Comparison of ENCODE assay signal across 21 mouse cellular contexts in the genomic region with DNA sequence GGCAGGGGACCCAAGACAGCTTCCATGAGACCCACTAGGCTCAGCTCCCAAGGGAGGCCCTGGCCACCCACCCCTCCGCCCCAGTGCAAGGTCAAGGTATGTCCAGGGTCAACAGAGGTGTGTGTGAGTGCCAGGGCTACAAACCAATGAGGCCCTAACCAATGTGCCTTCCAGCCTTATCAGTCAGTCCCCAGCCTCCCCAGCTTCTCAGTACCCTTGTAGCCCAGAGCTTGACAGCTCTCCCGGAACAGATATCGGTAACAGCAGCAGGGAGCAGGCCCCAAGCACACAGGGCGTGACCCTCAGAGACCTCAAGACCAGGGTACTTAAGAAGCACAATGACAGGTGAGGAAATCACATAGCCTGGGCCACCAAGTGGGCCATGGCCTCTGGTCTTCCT. TPM values are rescaled to one million over a fixed set of nuclear protein-coding genes. Genes with fewer than 3 reads are reported as not detected.
DNase-seq lines count a peak whose midpoint lies in the region; ATAC-seq and TF ChIP-seq lines count a peak whose summit lies in the region.
"Had no signal": no experiment of that assay in that cellular context is flagged by ENCODE, and none has a peak within 500 bp of the region (broad histone marks: within the 10 kb centered on the region; RNA-seq: fewer than 3 reads in every experiment).

No protein-coding gene starts in this region.

- H3K4me1 ChIP-seq in heart, embryonic 12.5 days (replicated peaks), result peaks cover 69% of the 10 kb centered on the region
- H3K4me1 ChIP-seq in liver, embryonic 14.5 days (replicated peaks; ENCODE audit: control insufficient read depth in 2 of 2, insufficient read depth in 2 of 2, low read length in 1 of 2), result peaks cover 35 to 47% of the 10 kb centered on the region in 2 experiments
- peaks cover 8% of the 10 kb centered on the region; the same call in 1 of the 2 replicates for H3K4me1 ChIP-seq in kidney, adult 2 months (ENCODE audit: control insufficient read depth, insufficient read depth, low read length)

- intact Hi-C loops in heart, postnatal 36 days (cut with DNase I), result loop anchor here (2.0 kb wide), 1 partner anchor 25 kb away; no protein-coding TSS in a partner anchor

- no peaks in the 10 kb centered on the region for H3K9me3 ChIP-seq in heart, embryonic 12.5 days (replicated peaks)
- H3K9me3 ChIP-seq in liver, embryonic 14.5 days (ENCODE audit: control insufficient read depth, low read length), result no peaks in the 10 kb centered on the region
- H3K9me3 ChIP-seq: embryonic facial prominence, embryonic 10.5 days; forebrain, embryonic 15.5 days; heart, embryonic 13.5 days; kidney, embryonic 15.5 days; lung, embryonic 15.5 days; midbrain, embryonic 13.5 days; neural tube, embryonic 12.5 days had no signal

- peak; percentile 82 for TF ChIP-seq EP300 in liver, embryonic 14.5 days (IDR thresholded peaks at IDR 0.05; ENCODE audit: low read depth)

- H3K36me3 ChIP-seq in heart, embryonic 12.5 days, result peaks cover 75% of the 10 kb centered on the region
- peaks cover 3% of the 10 kb centered on the region; the same call in 1 of the 2 replicates for H3K36me3 ChIP-seq in liver, embryonic 14.5 days (replicated peaks; ENCODE audit: control insufficient read depth, insufficient read depth, low read depth)
- peaks cover 2% of the 10 kb centered on the region; the same call in 1 of the 2 replicates for H3K36me3 ChIP-seq in kidney, adult 2 months (ENCODE audit: control insufficient read depth, insufficient read depth, low read length)

- H3K27ac ChIP-seq in heart, embryonic 12.5 days (ENCODE audit: poor library complexity, severe bottlenecking), result no peak overlapping the region
- H3K27ac ChIP-seq in liver, embryonic 14.5 days, result peak overlapping the region; percentile 88
- no peak overlapping the region for H3K27ac ChIP-seq in kidney, adult 2 months (ENCODE audit: insufficient read depth, low read depth, low read length)
- H3K27ac ChIP-seq: forebrain, embryonic 15.5 days; heart, embryonic 13.5 days; kidney, embryonic 15.5 days; lung, embryonic 15.5 days; macrophage; midbrain, embryonic 13.5 days; neural tube, embryonic 12.5 days had no signal

- no peak for DNase-seq in heart, postnatal 36 days
- peak; percentile 68 for DNase-seq in c-Kit-negative CD71-positive TER-119-positive erythroid progenitor cells, embryonic 14.5 days (ENCODE audit: low read depth, low spot score)
- peak; percentile 74 to 83 (median 82) for DNase-seq in liver, embryonic 14.5 days (ENCODE audit: low read depth in 3 of 3, low spot score in 3 of 3)
- DNase-seq in urinary bladder, adult 2 months (ENCODE audit: low spot score), result no peak
- DNase-seq in kidney, adult 2 months, result no peak
- no peak for DNase-seq in thymus, postnatal 10 days (ENCODE audit: low spot score in 2 of 2)
- DNase-seq: adrenal gland, postnatal 36 days; cerebellum, adult 8-10 months; heart, postnatal 4 days; thymus, adult 18-20 months had no signal

- no peak for TF ChIP-seq POLR2A in kidney, adult 2 months (IDR thresholded peaks at IDR 0.05; ENCODE audit: low read depth, low read length)

- no peak overlapping the region for H3K9ac ChIP-seq in heart, embryonic 12.5 days
- H3K9ac ChIP-seq in liver, embryonic 14.5 days (replicated peaks), result peak overlapping the region; percentile 60
- H3K9ac ChIP-seq: forebrain, embryonic 15.5 days; heart, embryonic 13.5 days; kidney, embryonic 15.5 days; lung, embryonic 15.5 days; midbrain, embryonic 13.5 days; neural tube, embryonic 12.5 days had no signal

- peak; percentile 13; the same call in 1 of the 2 replicates for ATAC-seq in heart, embryonic 12.5 days (ENCODE audit: insufficient number of reproducible peaks, low FRiP score)
- peak; percentile 46; the same call in 1 of the 2 replicates for ATAC-seq in erythroid progenitor cell, adult 5-6 weeks (replicated peaks; ENCODE audit: low FRiP score, poor library complexity, severe bottlenecking)
- ATAC-seq in liver, embryonic 14.5 days (ENCODE audit: insufficient read depth), result peak; percentile 92
- ATAC-seq: forebrain, embryonic 15.5 days; midbrain, embryonic 13.5 days had no signal

- TF ChIP-seq CTCF in liver, embryonic 14.5 days (IDR thresholded peaks at IDR 0.05; ENCODE audit: low read depth), result no peak
- no peak for TF ChIP-seq CTCF in kidney, adult 2 months (conservative IDR thresholded peaks at IDR 0.05; ENCODE audit: insufficient read depth, insufficient read length, low read depth, low read length)

- 47% methylated on average over 4 of the region's 4 CpGs for WGBS in heart, embryonic 12.5 days
- 34% methylated on average over 4 of the region's 4 CpGs for WGBS in liver, embryonic 14.5 days (ENCODE audit: insufficient replicate concordance)
- 91% methylated on average over 4 of the region's 4 CpGs for WGBS in kidney, adult 2 months

- H3K4me3 ChIP-seq in heart, embryonic 12.5 days, result no peak overlapping the region
- peak overlapping the region; percentile 3 to 4; a peak in 2 of 4 replicates for H3K4me3 ChIP-seq in liver, embryonic 14.5 days (ENCODE audit: insufficient read depth in 1 of 2, low read depth in 2 of 2, low read length in 2 of 2)
- no peak overlapping the region for H3K4me3 ChIP-seq in kidney, adult 2 months (ENCODE audit: insufficient read depth, low read depth, low read length)
- H3K4me3 ChIP-seq: embryonic facial prominence, embryonic 10.5 days; forebrain, embryonic 15.5 days; heart, embryonic 13.5 days; kidney, embryonic 15.5 days; lung, embryonic 15.5 days; midbrain, embryonic 13.5 days; neural tube, embryonic 12.5 days had no signal

- H3K4me2 ChIP-seq in heart, embryonic 12.5 days, result no peak overlapping the region
- peak overlapping the region; percentile 68 for H3K4me2 ChIP-seq in liver, embryonic 14.5 days (ENCODE audit: low read depth)
- H3K4me2 ChIP-seq: forebrain, embryonic 15.5 days; heart, embryonic 13.5 days; kidney, embryonic 15.5 days; lung, embryonic 15.5 days; midbrain, embryonic 13.5 days; neural tube, embryonic 12.5 days had no signal

- no peaks in the 10 kb centered on the region for H3K27me3 ChIP-seq in heart, embryonic 12.5 days (replicated peaks)
- H3K27me3 ChIP-seq in liver, embryonic 14.5 days (ENCODE audit: control insufficient read depth, insufficient read depth, low read length), result no peaks in the 10 kb centered on the region
- H3K27me3 ChIP-seq in kidney, adult 2 months (replicated peaks; ENCODE audit: control insufficient read depth, insufficient read depth, low read length), result no peaks in the 10 kb centered on the region
- H3K27me3 ChIP-seq: forebrain, embryonic 15.5 days; heart, embryonic 13.5 days; kidney, embryonic 15.5 days; lung, embryonic 15.5 days; midbrain, embryonic 13.5 days; neural tube, embryonic 12.5 days had no signal

RNA-seq across cellular contexts. Expression of a gene that starts 46.5 kb away (rescaled TPM):
- 1.2 and 1.6 TPM in 2 replicates for polyA plus RNA-seq in heart, embryonic 12.5 days (2016; fragmentation: Nextera tagmentation; extraction: Ambion mirVana)
- under 1 TPM in 1 of 2 experiments, not detected in 1; 0.47 TPM for total RNA-seq in heart, postnatal 36 days (2021)
- not detected in 2 replicates for total RNA-seq in erythroid progenitor cell, adult 5-6 weeks (2015; ENCODE audit: low replicate concordance)
- total RNA-seq in erythroid progenitor cell, adult 5-6 weeks (2017; ENCODE audit: low replicate concordance), result not detected in 2 replicates
- 0.38 TPM in 2 replicates for polyA plus RNA-seq in liver, embryonic 14.5 days (2012; rRNA removed)
- polyA plus RNA-seq in liver, embryonic 14.5 days (2014; fragmentation: Nextera tagmentation; extraction: Ambion mirVana), result 0.15 and 0.32 TPM in 2 replicates
- polyA plus RNA-seq in urinary bladder, adult 2 months (2012; rRNA removed), result 1.4 and 1.8 TPM in 2 replicates
- 7.9 and 11.3 TPM in 2 replicates for polyA plus RNA-seq in kidney, adult 2 months (2012; rRNA removed)
- total RNA-seq: common myeloid progenitor, adult 5-6 weeks had no signal
- polyA plus RNA-seq: macrophage had no signal

Comparison
In these comparisons a context has a peak if more than half of its experiments do, and no peak if none do; other contexts are left out.
1. ATAC-seq: peak in every context shown above with its lines; median percentile 92 in liver, embryonic 14.5 days; 46 in erythroid progenitor cell, adult 5-6 weeks; 13 in heart, embryonic 12.5 days.
2. H3K4me3 ChIP-seq: peak in liver, embryonic 14.5 days (2 of 2); none in heart, embryonic 12.5 days (single experiment) and kidney, adult 2 months (single experiment).
3. DNase-seq: peak in c-Kit-negative CD71-positive TER-119-positive erythroid progenitor cells, embryonic 14.5 days (single experiment) and liver, embryonic 14.5 days (3 of 3); none in heart, postnatal 36 days (0 of 2), urinary bladder, adult 2 months (single experiment), kidney, adult 2 months (single experiment) and thymus, postnatal 10 days (0 of 2).